Mouse (Mus musculus) gastrocnemius, postnatal 25 days (tissue): ENCODE measurements around the gene Fpr-rs6. TPM values are rescaled to one million over a fixed set of nuclear protein-coding genes. Genes with fewer than 3 reads are reported as not detected.

Experiments
- DNase-seq: peaks from one replicate; pipeline ENCODE4 v3.0.0; 2022
- long read RNA-seq, 2 experiments: library from polyadenylated mRNA; stranded (forward); transcript quantifications; one replicate each; pipeline ENCODE4 v2.0.0; 2021
- total RNA-seq, 2 experiments: library from RNA; stranded (reverse); gene quantifications; 1 replicate in 1 of 2; 2 replicates in 1 of 2; pipeline ENCODE4 v1.2.3; 2021

Fpr-rs6 gene
- not detected for total RNA-seq
- long read RNA-seq, experiment 1: 0 reads
- long read RNA-seq, experiment 2: 0 reads

DNA sequence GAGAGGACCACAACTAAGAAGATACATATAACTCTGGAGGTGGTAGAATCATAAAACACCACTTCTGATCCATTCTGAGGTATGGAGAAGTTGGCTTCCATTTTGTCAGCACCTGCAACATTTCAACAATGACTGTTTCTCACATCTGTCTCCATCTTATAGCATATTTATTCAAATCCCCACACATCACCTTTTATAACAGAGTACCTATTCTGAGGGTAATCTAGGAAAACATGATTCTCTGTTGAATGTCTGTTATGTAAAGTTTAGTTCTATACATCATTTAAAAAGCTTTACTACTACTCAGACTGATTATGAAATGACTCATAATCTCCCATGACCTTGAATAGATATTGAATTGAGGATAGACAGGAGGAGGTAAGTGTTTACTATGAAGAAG is at the start of gene Fpr-rs6:
Gene Fpr-rs6, minus strand, starts transcription at position 101 of the 400 bp plus-strand sequence.
- DNase-seq: no peak

Other genes starting within 250 kb of the Fpr-rs6 start
- not detected for gene Vmn2r104, start 134.8 kb downstream of the Fpr-rs6 start, total RNA-seq
- gene Fpr-rs7, start 68.9 kb downstream of the Fpr-rs6 start, total RNA-seq: not detected
- gene Vmn2r105, start 52.0 kb upstream of the Fpr-rs6 start, total RNA-seq: not detected
- gene Vmn2r106, start 102.5 kb upstream of the Fpr-rs6 start, total RNA-seq: not detected
- not detected for gene Vmn2r107, start 162.1 kb upstream of the Fpr-rs6 start, total RNA-seq
- not detected for gene Vmn1r224, start 231.0 kb upstream of the Fpr-rs6 start, total RNA-seq